Mouse (Mus musculus) megakaryocyte, adult 5-6 weeks (primary cell): ENCODE results near the gene Notch4. TPM values are rescaled to one million over a fixed set of nuclear protein-coding genes. Genes with fewer than 3 reads are reported as not detected.
A peak's percentile ranks its signal among the peaks of the same experiment; 100 is the strongest.

Experiments
- ATAC-seq: 2 replicates; pipeline ENCODE4 v1.8.0; 2016; ENCODE audit warnings: mild to moderate bottlenecking, inconsistent platforms; ENCODE audit not compliant: poor library complexity, severe bottlenecking
- total RNA-seq, 2 experiments: library from RNA; stranded (forward) in 1 of 2; stranded (reverse) in 1 of 2; fragments of 153-499, 151-499 nt in 1 of 2; fragments of 221-1000, 200-1000 nt in 1 of 2; gene quantifications; 2 replicates each; pipeline versions ENCODE4 v1.2.3 to v1.2.4; 2015 to 2017

Gene Notch4
- total RNA-seq, 2 experiments from 2014 or later: 0.15 TPM; not detected in 1

DNA sequence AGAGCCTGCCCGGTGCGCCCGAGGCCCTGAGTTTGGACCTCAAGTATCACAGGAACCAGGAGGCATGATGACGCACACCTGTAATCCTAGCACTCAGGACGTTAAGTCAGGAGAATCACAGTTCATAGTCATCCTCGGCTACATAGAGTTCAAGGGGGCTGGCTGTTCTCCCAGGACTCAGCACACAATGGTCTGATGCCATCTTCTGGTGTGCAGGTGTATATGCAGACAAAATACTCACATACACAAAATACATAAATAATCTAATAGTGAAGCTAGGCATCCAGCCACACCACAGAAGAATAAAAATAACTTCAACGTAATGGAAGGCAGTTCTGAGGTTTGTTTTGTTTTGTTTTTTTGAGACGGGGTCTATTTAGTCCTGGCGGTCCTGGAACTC, 59.1 kb downstream of the Notch4 start:
- no peak for ATAC-seq

DNA sequence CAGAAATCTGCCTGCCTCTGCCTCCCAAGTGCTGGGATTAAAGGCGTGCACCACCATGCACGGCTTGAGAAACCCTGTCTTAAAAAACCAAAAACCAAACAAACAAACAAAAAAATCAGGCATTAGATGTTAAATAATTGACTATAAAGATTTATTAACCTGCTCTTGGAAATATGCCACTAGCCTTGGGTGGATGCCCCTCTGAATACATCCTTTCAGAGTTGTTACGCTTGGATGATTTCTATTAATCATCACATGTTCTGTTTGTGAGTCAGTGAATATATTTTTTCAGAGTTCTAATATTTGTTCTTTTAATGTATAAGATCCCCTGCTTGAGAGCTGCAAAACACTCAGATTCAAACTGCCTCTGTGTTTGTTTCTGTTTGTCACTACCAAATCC, 60.9 kb downstream of the Notch4 start:
- ATAC-seq: no peak

DNA sequence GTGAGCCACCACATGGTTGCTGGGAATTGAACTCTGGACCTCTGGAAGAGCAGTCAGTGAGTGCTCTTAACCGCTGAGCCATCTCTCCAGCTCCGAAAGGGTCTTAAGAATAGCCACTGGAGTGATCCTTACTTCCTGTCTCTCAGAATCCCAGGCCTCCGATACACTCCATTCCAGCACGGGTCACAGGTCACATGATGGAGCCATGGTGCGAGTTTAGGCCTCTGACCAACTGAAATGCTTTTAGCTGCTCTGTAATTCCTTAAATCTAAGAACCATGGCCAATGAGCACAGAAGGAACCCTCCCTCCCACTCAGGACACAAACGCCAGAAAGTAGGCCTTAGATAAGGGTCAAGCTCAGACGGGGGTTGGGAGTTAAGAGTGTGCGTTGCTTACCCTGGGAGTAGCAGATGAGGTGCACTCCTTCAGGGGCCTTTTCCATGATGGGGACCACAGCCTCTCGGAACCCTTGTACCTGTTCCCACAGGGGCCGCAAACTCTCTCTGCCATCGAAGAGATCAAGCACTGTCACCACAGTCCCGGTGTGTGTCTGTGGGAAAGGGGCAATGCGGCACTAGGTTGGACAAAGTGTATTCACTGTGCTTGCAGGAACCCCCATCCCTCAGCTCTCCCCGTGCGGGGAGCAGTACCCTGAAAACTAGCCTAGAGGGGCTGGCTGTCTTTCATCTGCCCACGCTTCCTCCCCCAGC, 62.1 kb downstream of the Notch4 start:
- ATAC-seq: no peak

DNA sequence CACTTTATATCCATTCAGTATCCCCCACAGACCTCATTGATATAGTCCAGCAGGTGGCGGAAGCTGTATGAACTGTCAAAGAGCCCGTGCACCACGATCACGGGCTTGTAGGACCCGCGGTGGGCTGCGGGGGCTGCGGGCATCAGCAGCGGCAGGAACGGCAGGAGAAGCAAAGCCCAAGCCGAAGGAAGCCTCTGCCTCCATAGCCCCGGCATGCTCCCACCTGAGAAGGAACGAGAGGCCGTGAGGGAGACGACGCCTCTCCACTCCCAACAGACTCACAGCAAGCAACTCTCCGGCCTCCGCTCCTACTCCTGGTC, 62.7 kb downstream of the Notch4 start:
- peak; percentile 60 for ATAC-seq

DNA sequence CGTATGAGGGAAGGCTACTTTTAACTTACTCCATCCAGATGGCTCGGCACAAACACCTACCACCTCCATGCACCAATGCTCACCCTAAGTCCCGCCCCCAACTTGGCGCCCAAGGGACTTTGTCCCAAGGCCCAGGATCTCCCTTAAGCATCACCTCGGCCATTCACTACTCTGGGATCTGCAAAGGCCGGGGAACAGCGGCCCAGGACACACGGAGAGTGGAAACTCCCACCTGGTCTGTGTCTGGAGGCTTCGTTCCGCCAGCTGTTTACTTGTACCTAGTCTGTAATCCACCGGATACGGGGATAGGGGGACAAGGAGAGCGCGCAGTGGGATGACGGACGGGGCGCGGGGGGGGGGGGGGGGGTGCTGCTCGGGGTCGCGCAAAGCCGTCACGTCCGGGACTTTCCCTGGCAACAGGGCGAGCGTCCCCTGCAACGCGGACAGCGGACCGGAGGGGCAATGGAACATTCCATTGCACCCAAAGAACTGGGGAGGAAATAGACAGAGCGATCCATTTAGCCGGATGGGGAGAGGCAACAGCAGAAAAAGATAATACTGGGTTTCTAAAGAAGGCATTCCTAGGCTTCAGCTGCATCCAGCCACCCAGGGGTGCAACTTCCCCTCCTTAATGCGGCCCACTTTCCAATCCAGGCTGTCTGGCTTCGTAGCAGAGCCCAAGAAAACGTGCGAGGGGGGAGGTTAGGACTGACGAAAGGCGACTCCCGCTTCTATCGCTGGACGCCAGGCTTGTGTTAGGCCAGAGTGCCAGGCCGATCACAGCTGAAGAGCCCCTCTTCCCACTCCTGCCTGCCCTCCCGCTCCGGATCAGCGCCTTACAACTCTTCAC, 63.2 kb downstream of the Notch4 start:
- peak; percentile 45 for ATAC-seq

DNA sequence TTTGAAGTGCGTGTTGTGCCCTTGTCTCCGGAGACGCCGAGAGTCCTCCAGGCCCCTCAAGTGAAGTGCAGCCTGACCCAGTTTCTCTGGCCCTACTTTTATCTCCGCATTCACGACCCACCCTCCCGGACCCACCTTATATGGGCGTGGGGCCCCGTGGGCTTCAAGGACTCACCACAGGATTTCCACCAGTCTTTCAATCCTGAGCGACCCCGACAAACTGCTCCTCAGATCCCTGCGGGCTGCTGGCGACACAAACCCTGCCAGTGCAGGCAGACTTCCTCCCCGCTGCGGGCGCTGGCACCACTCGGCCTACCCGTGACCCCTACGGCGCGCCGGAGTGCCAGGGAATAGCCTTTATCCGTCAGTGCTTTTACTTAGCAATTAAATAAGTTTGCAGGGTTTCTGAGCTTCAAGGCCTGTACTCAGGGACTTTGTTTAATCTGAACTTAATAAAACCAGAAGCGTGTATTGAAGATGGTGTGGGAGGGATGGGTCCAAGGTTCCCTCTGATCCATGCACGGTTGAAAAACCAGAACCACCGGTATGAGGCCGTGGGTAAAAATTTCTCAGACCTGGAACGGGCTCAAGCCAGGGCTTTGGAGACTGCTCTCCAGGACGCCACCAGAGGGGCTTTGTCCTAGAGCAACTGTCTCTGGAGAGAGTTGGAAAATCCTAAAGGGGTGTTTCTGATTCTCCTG, 64.0 kb downstream of the Notch4 start, which contains the start of gene Ppt2:
Ppt2 (minus strand) TSS at position 568 of the 701 bp plus-strand sequence.
- peak; percentile 25; the same call in 1 of the 2 replicates for ATAC-seq

DNA sequence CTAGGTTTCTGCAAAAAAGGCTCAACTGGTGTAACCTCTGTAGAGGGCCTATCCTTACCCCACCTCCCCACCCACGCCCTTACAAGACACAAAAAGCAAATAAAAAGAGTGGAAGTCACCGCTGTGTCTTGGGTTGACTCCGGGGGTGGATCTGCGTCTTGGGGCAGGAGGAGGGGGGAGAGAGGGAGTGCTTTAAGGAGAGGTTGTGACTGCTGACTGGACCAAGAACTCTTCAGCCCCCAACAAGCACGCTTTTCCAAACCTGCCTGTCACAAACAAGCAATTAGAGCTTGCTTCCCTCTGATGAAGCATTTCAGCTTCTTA, 64.5 kb downstream of the Notch4 start:
- no peak for ATAC-seq

DNA sequence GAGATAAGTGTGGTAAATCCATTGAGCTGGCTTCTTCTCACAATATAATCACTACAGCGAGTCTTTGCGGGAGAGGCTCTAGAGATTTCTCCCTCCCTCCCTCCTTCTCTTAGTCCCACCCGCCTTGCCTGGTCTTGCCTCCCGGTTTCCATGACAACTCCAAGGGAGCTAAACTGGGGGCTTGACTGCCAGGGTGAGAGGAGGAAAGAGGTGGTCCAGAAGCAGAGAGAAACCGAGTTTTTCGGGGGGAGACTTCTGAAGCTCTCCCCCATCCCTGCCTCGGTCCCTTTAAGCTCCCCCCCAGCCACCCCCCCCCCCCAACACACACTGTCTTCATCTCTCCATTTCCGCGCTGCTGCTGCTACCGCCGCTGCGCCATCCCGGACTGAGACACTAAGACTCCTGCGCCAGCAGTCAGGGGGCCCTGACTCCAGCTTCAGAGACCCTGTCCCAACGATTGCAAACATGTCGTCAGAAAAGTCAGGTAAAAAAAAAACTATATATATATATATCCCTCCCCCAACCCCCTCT, 65.2 kb downstream of the Notch4 start, which contains the start of gene Prrt1:
Prrt1 (plus strand) TSS at position 313 of the 531 bp plus-strand sequence.
- no peak for ATAC-seq

DNA sequence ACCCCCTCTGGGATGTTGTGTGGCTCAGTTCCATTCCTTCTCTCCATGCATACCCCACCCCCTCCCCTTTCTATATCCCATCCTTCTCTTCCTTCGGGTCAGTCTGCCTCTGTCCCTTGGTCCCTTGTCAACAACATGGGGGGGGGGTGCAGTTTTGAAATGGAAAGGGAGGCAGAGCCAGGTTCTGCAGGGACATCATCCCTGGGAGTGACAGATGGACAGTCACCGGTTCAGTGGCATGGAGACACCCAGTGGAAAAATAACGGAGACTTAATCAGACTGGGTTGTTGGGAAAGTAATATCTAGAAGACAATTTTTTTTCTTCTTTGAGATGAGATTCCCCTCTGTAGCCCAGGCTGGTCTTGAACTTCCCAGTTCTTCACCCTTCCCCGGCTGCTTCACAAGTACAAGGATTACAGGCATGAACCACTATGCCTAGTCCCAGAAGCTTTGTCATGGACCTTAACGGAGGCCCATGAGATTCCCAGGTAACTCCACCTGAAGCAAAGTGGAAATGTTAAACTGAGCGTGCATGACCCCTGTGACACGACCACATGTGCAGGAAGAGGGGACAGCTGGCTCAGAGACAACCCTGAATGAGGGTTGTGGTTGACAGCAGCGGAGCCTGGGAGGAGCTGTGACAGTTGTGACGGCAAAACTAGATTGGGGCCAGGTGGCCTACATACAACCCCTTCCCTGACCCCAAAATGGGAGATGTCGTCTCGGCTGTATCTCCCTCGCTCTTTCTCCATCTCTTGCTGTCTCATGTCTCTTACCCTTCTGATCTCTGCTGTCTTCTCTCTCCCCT, 65.9 kb downstream of the Notch4 start:
- ATAC-seq: no peak

DNA sequence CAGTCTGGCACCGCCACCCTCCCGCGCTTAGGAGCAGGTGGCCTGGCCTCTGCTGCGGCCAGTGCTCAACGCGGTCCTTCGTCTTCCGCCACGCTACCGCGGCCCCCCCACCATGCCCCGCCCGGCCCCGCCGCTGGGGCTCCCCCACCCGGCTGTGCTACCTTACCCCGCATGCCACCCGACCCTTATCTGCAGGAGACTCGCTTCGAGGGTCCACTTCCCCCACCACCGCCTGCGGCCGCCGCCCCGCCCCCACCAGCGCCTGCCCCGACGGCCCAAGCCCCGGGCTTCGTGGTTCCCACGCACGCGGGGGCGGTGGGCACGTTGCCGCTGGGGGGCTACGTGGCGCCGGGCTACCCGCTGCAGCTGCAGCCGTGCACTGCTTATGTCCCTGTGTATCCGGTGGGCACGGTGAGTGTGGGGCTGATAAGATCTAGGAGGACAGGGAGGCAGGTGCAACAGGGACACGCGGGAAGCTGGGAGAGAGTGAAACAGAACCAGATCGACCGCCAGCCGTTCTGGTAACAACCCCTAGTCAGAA, 66.8 kb downstream of the Notch4 start:
- ATAC-seq: no peak

DNA sequence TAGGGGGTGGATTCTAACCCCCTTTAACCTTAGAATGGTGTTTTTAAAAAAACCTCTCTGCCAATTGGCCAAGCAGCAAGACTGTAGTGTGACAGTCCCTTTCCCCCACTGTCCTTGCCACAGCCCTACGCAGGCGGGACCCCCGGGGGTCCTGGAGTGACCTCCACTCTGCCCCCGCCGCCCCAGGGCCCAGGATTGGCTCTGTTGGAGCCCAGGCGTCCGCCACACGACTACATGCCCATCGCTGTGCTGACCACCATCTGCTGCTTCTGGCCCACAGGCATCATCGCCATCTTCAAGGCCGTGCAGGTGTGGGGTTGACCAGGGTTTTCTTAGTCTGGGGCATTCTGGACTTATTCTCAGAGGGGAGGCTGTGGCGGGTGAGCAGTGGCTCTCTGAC, 67.6 kb downstream of the Notch4 start:
- no peak for ATAC-seq

DNA sequence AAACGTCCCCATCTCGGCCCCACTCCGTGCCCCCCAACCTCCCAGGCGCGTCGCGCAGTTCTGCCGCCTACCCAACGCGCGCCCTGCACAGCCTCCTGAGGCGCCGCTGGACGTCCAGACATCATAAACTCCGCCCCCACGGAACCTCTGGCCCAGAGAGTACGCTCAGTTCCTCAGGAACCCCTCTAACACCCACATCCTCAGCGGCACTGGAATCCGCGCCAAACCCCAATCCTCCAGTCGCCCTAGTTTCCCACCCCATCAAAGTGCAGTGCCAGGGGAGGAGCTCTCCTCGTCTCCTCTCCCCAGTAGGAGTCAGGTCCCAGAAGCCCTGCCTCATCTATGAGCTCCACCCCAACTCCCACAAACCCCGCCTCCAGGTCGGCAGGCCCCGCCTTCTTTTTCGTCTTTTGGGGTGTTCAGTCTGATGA, 68.2 kb downstream of the Notch4 start:
- peak; percentile 81 for ATAC-seq

DNA sequence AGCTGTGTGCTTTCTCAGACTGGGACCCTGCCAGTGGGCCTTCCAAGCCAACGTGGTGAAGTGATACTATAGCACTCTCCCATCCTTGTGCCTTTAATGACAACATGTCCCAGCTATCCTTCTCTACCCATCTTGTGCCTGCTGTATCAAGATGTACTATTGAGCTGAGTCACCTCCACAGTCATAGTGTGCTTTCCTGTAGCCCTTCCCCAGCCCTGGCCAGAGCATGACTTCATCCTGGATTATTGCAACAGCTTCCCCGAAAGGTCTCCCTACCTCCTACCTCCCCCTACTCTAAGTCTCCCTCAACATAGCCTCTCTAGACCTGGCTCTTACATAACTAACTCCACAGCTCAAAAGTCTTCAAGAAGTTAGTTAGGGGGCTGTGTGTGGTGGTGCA, 71.6 kb downstream of the Notch4 start:
- ATAC-seq: no peak

DNA sequence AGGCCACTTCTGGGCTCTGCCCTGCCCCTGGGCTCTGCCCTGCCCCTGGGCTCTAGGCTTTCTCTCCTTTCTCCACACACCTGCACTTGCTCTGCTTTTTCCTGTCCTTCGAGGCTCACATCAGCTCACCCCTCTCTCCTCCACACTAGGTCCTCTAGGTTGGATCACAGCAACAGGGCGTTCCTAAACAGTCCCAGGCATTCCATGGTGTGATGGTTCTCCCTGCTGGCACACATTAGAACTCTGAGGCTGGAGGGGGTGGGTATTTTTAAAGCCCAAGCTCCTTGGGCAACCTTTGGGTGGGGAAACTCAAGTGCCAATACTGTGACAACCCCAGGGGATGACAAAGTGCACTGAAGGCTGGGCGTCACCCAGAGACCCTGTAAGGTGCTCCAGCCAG, 73.4 kb downstream of the Notch4 start:
- no peak for ATAC-seq

Other genes with a start within 250 kb of the Notch4 start
- gene H2-Eb2, start 238.6 kb upstream of the Notch4 start, total RNA-seq (2015): 0.07 and 0.25 TPM in 2 replicates
- not detected in 2 replicates for gene H2-Eb2, start 238.6 kb upstream of the Notch4 start, total RNA-seq (2017)
- gene Btnl2, start 209.4 kb upstream of the Notch4 start, total RNA-seq (2015): 0.09 TPM in 1 of 2 replicates, not detected in the other
- gene Btnl2, start 209.4 kb upstream of the Notch4 start, total RNA-seq (2017): 0.33 TPM in 1 of 2 replicates, not detected in the other
- not detected in 2 replicates for gene Btnl1, start 187.1 kb upstream of the Notch4 start, total RNA-seq (2015)
- gene Btnl1, start 187.1 kb upstream of the Notch4 start, total RNA-seq (2017): not detected in 2 replicates
- not detected in 2 replicates for gene BC051142, start 165.4 kb upstream of the Notch4 start, total RNA-seq (2015)
- gene BC051142, start 165.4 kb upstream of the Notch4 start, total RNA-seq (2017): 0.29 and 3.8 TPM in 2 replicates
- not detected in 2 replicates for gene Btnl4, start 87.0 kb upstream of the Notch4 start, total RNA-seq (2015)
- gene Btnl4, start 87.0 kb upstream of the Notch4 start, total RNA-seq (2017): not detected in 2 replicates
- not detected in 2 replicates for gene Btnl6, start 46.9 kb upstream of the Notch4 start, total RNA-seq (2015)
- gene Btnl6, start 46.9 kb upstream of the Notch4 start, total RNA-seq (2017): not detected in 2 replicates
- gene Gpsm3, start 25.5 kb downstream of the Notch4 start, total RNA-seq (2015): 243 and 248 TPM in 2 replicates
- gene Gpsm3, start 25.5 kb downstream of the Notch4 start, total RNA-seq (2017): 75.7 and 109 TPM in 2 replicates
- gene Pbx2, start 27.0 kb downstream of the Notch4 start, total RNA-seq (2015): 18.3 and 26.6 TPM in 2 replicates
- 29.3 and 32.7 TPM in 2 replicates for gene Pbx2, start 27.0 kb downstream of the Notch4 start, total RNA-seq (2017)
- 1.8 and 4.8 TPM in 2 replicates for gene Ager, start 33.6 kb downstream of the Notch4 start, total RNA-seq (2015)
- gene Ager, start 33.6 kb downstream of the Notch4 start, total RNA-seq (2017): 1.6 and 2.4 TPM in 2 replicates
- gene Rnf5, start 39.4 kb downstream of the Notch4 start, total RNA-seq (2015): 44.7 and 59.5 TPM in 2 replicates
- 8.9 and 11.9 TPM in 2 replicates for gene Rnf5, start 39.4 kb downstream of the Notch4 start, total RNA-seq (2017)
- 29.0 and 36.5 TPM in 2 replicates for gene Agpat1, start 40.0 kb downstream of the Notch4 start, total RNA-seq (2015)
- 24.2 and 24.5 TPM in 2 replicates for gene Agpat1, start 40.0 kb downstream of the Notch4 start, total RNA-seq (2017)
- gene Egfl8, start 51.7 kb downstream of the Notch4 start, total RNA-seq (2015): 0.82 and 0.91 TPM in 2 replicates
- 0.57 and 5.0 TPM in 2 replicates for gene Egfl8, start 51.7 kb downstream of the Notch4 start, total RNA-seq (2017)
- gene Ppt2, start 64.2 kb downstream of the Notch4 start, total RNA-seq (2015): 37.0 and 41.4 TPM in 2 replicates
- gene Ppt2, start 64.2 kb downstream of the Notch4 start, total RNA-seq (2017): 25.6 and 26.8 TPM in 2 replicates
- gene Prrt1, start 65.3 kb downstream of the Notch4 start, total RNA-seq (2015): 0.22 and 0.73 TPM in 2 replicates
- 0.22 TPM in 1 of 2 replicates, not detected in the other for gene Prrt1, start 65.3 kb downstream of the Notch4 start, total RNA-seq (2017)
- gene Fkbpl, start 80.5 kb downstream of the Notch4 start, total RNA-seq (2015): 4.0 and 4.2 TPM in 2 replicates
- 40.5 and 41.6 TPM in 2 replicates for gene Fkbpl, start 80.5 kb downstream of the Notch4 start, total RNA-seq (2017)
- 31.9 and 32.4 TPM in 2 replicates for gene Atf6b, start 82.9 kb downstream of the Notch4 start, total RNA-seq (2015)
- gene Atf6b, start 82.9 kb downstream of the Notch4 start, total RNA-seq (2017): 25.4 and 32.2 TPM in 2 replicates
- 0.02 and 0.04 TPM in 2 replicates for gene Tnxb, start 106.3 kb downstream of the Notch4 start, total RNA-seq (2015)
- under 0.01 and 0.08 TPM in 2 replicates for gene Tnxb, start 106.3 kb downstream of the Notch4 start, total RNA-seq (2017)
- 0.52 and 1.7 TPM in 2 replicates for gene C4b, start 179.6 kb downstream of the Notch4 start, total RNA-seq (2015)
- gene C4b, start 179.6 kb downstream of the Notch4 start, total RNA-seq (2017): 0.37 TPM in 1 of 2 replicates, not detected in the other
- not detected in 2 replicates for gene Cyp21a1, start 240.3 kb downstream of the Notch4 start, total RNA-seq (2015)
- not detected in 2 replicates for gene Cyp21a1, start 240.3 kb downstream of the Notch4 start, total RNA-seq (2017)